Mouse (Mus musculus) liver, postnatal 0 days (tissue): Measurements from ENCODE around the gene Vwa2.

Experiments
- CTCF ChIP-seq: sonication (generic); IDR thresholded peaks from 2 replicates; pipeline ENCODE4 v1.5.1; 2016; ENCODE audit warnings: antibody characterized with exemption, low read depth
- EP300 ChIP-seq: IDR thresholded peaks from 2 replicates; pipeline ENCODE4 v1.6.1; 2016; ENCODE audit warnings: antibody characterized with exemption, low read depth, mild to moderate bottlenecking

- TF ChIP-seq CTCF (no peak), EP300 (no peak)
Observed at GRCm38 (mm10) chr19:56828305-56828704, 45.7 kb upstream of the Vwa2 start.
